Mouse (Mus musculus): Measurements from ENCODE around the gene Gm43720.

The Gm43720 gene

DNA sequence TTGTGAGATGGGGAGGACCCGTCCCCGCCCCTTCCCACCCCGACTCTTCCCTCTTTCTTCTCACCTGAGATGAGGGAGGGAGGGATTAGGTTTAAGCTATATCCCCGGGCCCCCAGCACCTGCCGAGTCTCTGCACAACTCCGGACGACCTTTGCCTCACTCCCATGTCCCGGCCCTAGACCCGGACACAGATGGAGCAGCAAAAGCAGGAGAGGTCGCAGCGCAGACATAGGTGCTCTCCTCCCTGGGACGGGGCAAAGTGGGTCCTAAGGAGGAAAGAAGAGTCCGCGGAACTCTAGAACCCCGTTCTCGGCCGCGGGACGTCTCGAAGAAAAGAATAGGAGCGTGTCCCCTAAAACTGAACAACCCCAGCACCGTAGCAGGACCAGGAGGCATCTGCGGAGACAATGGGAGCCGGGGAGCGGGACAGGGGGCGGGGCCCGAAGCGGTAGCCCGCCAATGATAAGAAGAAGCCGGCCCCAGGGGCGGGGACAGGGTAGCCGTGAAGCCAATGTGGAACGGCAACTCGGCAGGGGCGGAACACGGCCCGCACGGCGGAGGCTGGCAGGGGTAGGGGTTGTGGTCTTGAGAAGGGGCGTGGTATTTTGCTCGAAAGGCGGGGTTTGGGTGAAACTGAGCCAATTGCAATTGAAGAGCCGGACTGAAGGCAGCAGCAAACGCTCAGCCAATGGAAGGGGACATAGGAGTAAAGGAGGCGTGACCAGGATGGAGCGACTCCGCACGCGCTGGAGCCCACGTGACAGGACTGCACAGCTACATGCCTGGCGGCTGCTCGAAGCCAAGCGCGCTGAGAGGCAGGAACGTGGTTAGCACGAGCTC is at the start of gene Gm43720, which contains the start of the genes Gpc2 and Stag3:
Gm43720 (minus strand) TSS at position 374 of the 840 bp plus-strand sequence.
Gpc2 (minus strand) TSS at position 421 of the 840 bp plus-strand sequence.
Stag3 (plus strand) TSS at position 656 of the 840 bp plus-strand sequence.
- DNase-seq (ENCODE audit: extremely low read depth, low read depth, low spot score): peak; percentile 79

DNA sequence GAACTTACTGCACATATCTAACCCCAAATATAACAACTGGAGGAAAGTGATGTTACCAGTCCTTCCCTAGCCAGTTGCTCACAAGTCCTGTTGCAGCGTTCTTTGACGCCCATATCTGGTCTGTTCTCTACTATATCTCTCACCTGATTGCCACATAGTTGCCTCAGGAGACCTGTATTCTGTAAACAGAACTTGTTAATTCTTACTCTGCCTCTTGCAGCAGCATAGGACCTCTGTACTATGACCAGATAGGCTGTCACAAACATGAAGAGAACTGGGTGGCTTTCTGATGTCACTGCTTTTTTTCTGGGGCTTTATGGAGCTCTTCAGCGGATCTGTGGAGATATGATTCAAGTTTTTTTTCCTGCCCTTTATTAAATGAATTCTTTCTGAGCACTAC is 33.0 kb upstream of the Gm43720 start:
- DNase-seq (ENCODE audit: extremely low read depth, low read depth, low spot score): no peak

- no peak for DNase-seq (ENCODE audit: extremely low read depth, low read depth, low spot score)
Measured at GRCm38 (mm10) chr5:138299613-138300012, 19.9 kb upstream of the Gm43720 start.

DNA sequence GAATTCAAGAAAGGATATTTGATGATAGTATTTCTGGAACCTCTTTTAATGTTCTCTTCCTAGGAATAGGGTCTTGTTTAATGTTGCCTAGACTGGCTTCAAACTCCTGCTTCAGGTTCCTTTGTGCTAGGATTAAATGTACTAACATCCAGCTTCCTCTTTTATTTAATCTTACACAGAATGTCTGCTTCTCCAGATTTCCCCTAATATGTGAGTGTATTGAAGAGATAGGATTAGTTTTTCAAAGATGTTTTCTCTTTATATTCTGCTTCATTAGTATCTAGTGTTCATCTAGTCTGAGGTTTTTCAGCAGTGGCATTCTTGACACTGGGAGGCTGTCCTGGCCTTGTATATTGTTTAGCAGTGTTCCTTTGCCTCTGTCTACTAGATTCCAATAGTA is 14.4 kb upstream of the Gm43720 start:
- no peak for DNase-seq (ENCODE audit: extremely low read depth, low read depth, low spot score)

- no peak for DNase-seq (ENCODE audit: extremely low read depth, low read depth, low spot score)
Measured at GRCm38 (mm10) chr5:138291638-138292037, 11.9 kb upstream of the Gm43720 start.

- no peak for DNase-seq (ENCODE audit: extremely low read depth, low read depth, low spot score)
Measured at GRCm38 (mm10) chr5:138287861-138288260, 8.1 kb upstream of the Gm43720 start.

- no peak for DNase-seq (ENCODE audit: extremely low read depth, low read depth, low spot score)
Measured at GRCm38 (mm10) chr5:138283540-138283939, 3.8 kb upstream of the Gm43720 start.

GRCm38 (mm10) chr5:138281798-138282197 is 2.0 kb upstream of the Gm43720 start:
- DNase-seq (ENCODE audit: extremely low read depth, low read depth, low spot score): no peak

GRCm38 (mm10) chr5:138280829-138281228 is 1.1 kb upstream of the Gm43720 start:
- DNase-seq (ENCODE audit: extremely low read depth, low read depth, low spot score): no peak

DNA sequence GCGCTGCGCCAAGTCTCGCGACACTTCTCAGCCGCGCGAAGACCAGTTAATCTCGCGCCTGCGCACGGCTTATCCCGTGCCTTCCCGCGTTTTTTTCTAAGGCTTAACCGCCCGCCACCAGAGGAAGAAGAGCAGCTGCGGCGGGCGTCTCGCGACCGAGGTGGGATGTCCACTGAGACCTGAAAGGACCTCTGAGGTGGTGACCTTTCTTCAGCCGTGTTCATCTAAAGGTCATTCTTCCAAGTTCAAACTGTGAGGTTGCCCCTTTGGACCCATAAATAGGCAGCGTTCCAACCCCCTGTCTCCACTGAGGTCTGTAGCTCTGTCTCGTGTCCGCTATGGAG is 639 bp upstream of the Gm43720 start:
- no peak for DNase-seq (ENCODE audit: extremely low read depth, low read depth, low spot score)

GRCm38 (mm10) chr5:138277994-138278393 is 1.8 kb downstream of the Gm43720 start:
- DNase-seq (ENCODE audit: extremely low read depth, low read depth, low spot score): no peak

- no peak for DNase-seq (ENCODE audit: extremely low read depth, low read depth, low spot score)
Measured at GRCm38 (mm10) chr5:138275216-138276050, 4.3 kb downstream of the Gm43720 start.

DNA sequence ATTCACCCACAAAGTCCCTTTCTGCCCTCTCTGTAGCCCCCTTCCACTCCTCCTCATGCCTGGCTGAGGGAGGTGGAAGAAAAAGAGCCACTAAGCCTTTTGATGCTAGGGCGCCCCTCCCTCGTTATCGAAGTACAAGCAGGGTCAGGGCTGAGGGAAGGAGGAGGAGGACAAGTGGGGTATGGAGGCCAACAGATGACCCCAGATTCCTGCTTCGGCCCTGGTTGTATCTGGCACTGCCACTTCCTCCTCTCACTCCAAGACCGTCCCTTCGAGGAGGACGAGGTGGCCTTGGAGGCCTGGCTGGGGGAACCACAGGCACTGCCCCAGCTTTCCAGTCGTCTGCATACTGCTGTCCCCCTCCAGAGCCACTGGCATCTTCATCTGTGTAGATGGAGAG is 5.6 kb downstream of the Gm43720 start:
- DNase-seq (ENCODE audit: extremely low read depth, low read depth, low spot score): no peak

GRCm38 (mm10) chr5:138272409-138272923 is 7.3 kb downstream of the Gm43720 start, which contains the start of gene Gal3st4:
Gene Gal3st4, minus strand, starts transcription at chr5:138272840.
- DNase-seq (ENCODE audit: extremely low read depth, low read depth, low spot score): no peak

GRCm38 (mm10) chr5:138271232-138271631 is 8.5 kb downstream of the Gm43720 start:
- no peak for DNase-seq (ENCODE audit: extremely low read depth, low read depth, low spot score)

- DNase-seq (ENCODE audit: extremely low read depth, low read depth, low spot score): no peak
Measured at GRCm38 (mm10) chr5:138268980-138269379, 10.8 kb downstream of the Gm43720 start.

GRCm38 (mm10) chr5:138267114-138267513 is 12.6 kb downstream of the Gm43720 start:
- no peak for DNase-seq (ENCODE audit: extremely low read depth, low read depth, low spot score)

DNA sequence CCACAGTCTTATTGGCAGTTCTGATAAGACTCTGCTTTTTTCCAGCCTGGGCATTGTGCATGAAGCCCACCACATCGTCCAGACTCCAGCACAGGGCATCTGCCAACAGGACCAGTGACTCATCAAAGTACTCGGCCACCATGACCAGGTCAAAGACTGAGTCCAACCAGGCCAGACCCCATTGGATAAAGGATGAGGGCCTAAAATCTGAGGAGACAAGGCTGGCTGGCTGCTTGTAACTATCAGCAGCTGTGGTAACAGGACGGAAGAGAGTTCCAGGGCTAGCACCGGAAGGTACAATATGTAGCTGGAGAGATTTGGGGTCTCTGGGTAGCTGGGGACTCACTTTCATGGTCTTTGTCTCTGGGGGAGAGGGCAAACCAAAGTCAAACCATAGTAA is 14.0 kb downstream of the Gm43720 start:
- no peak for DNase-seq (ENCODE audit: extremely low read depth, low read depth, low spot score)

GRCm38 (mm10) chr5:138264207-138264578 is 15.6 kb downstream of the Gm43720 start:
- DNase-seq (ENCODE audit: extremely low read depth, low read depth, low spot score): no peak

- DNase-seq (ENCODE audit: extremely low read depth, low read depth, low spot score): no peak
Measured at GRCm38 (mm10) chr5:138263260-138264206, 16.2 kb downstream of the Gm43720 start, which contains the start of gene BC037034. Gene BC037034, minus strand, starts transcription at chr5:138264033.

All from fat pad, adult 2 months (tissue).